Mouse (Mus musculus): ENCODE data around the gene Khnyn.

Gene Khnyn

DNA sequence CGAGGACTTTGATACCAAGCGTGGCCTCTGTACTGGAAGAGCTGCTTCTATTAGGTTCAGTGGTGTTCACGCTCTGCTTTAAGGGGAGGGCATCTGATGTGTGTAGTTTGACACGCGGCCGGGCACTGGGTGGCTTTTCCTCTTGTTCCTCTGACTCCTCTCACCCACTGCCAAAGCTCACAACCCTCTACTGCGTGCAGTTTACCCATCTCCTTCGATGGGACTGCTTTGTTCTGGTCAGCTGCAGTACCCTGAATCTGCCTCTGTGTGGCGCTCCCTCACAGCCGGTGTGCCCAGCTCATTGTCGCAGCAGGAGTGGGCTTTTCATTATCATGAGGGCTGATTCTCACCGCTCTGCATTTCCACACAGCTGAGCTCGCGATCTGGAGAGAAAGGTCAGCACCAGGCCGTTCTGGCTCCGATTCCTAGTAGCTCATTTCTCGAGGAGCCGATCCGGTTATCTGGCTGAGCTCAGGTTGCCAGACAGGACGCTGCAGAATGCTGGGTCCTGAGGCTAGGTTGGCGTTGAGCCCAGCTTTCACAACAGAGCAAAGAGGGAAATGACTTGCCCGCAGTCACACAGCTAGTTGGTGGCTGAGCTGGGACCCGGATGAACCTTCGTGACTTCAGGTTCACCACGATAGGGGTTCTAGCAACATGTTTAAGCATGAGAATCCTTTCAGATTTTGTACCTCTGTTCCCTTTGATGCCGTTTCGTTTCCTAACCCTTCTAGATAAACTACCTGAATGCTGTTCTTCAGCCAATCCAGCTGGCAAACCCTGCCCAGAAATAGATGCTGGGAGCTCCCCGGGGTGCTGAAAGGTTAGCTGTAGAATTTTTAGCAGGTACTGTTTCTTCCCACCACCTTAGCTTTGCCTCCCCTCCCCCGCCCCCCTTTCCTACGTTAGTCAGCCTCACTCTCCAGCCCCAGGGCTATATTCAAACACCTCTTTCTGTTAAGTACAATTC, 10.7 kb upstream of the Khnyn start:
- DNase-seq (ENCODE audit: low spot score), result peak; percentile 65

DNA sequence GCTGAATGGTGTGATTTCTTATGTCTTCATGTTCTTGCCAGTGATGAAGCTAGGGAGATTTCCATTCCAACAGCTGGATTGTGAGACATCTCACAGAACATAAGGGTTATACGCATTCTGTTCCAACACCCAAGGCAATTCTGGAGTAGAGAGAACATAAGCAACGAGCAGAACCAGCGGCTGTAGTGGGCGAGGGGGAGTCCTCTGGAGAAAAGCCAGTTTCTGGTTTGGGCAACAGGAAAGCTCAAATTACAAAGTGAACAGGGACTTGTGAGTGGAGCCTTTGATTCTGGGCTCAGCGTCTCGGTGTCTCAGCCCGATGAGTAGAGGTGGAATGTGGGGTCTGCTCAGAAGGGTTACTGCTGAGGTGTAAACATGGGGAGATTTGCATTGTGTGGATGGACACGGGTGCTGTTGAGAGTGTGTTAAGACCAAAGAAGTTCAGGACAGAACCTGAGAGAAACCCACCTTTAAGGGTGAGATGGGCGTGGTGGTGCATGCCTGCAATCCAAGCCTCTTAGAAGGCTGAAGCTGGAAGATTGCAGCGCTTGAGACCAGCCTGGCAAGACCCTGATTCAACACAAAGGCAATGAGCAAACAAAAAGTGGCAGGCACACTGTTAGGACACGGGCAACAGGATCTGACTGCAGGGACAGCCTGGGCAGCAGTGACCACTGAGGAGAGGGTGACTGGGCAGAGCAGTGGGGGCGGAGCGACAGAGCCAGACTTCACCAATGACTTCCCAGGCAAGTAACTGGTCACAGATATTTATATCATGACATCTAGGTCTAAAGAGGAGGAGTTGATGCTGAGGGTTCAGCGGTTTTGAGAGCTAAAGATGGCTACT, 7.1 kb upstream of the Khnyn start:
- DNase-seq (ENCODE audit: low spot score), result no peak

DNA sequence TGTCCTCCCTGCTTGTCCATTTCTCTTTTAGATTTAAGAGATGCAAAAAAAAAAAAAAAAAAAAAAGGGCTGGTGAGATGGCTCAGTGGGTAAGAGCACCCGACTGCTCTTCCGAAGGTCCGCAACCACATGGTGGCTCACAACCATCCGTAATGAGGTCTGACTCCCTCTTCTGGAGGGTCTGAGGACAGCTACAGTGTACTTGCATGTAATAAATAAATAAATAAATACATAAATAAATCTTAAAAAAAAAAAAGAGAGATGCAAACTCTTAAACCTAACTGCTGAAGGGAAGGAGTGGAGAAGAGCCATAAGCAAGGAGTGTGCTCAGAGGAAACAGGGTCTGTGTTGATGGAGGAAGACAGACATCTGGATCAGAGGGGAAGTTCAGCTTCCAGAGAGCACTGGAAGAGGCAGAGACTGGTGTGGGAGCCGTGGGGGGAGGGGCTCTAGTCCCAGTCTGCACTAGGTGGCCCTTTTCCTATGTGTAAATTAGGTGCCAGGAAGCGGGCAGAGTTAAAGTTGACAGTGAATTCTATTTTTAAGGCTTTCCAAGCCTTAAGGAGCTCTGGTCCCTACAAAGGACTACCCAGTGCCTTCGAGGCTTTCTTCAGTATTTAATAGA, 6.3 kb upstream of the Khnyn start:
- no peak for DNase-seq (ENCODE audit: low spot score)

DNA sequence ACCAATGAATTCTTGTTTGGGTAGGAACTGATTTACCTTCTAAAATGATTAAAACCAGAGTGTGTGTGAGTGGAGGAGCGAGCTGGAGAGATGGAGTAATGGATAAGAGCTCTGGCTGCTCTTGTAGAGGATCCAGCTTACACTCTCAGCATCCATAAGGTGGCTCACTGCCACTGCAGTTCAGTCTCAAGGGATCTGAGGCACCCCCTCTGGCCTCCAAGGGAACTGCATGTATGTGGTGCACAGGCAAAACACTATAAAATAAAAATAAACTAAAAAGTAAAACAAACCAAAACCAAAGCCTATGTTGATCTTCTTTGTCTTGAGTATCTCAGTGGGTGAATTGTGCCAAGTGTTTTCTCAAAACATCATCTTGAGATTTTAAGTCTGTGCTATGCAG, 5.1 kb upstream of the Khnyn start:
- DNase-seq (ENCODE audit: low spot score), result peak; percentile 69

DNA sequence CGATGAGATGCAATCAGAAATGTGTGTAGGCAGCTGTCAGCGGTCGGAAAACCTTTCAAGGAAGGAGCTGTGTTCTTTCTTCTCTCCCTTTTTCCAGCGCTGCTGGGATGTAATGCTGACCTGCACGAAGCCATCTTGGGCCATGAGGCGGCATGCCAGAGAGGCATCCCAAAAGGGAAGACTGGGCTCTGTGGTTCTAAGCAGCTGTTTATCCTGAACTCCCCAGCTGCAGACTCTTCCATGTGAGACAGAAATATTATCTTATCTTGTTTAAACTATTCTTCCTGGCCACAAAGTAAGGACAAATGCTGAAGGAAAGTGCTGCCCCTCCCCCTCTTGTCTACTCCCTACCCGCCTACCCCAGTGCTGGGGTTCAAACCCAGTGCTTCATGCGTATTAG, 3.8 kb upstream of the Khnyn start:
- no peak for DNase-seq (ENCODE audit: low spot score)

DNA sequence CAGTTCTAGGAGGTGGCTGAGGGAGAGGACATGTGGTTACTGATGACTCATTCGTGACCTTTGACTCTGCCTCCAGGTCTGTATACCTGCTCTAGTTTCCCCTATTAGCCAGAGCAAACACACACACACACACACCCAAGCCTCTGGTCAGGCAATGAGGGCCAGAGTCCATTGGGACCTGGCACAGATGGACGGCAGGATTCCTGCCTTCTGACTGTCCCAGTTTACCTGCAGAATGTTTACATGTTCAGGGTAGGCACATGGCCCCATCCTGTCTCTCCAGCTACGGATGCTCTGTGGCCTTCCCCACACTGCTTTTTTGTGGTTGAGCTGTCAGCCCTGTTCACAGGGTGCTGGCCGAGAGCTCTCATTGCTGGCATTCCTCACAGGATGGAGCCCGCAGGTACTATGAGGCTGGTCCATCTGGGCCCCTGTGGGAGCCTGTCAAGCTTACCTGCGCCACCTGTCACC, 2.5 kb upstream of the Khnyn start:
- no peak for DNase-seq (ENCODE audit: low spot score)

DNA sequence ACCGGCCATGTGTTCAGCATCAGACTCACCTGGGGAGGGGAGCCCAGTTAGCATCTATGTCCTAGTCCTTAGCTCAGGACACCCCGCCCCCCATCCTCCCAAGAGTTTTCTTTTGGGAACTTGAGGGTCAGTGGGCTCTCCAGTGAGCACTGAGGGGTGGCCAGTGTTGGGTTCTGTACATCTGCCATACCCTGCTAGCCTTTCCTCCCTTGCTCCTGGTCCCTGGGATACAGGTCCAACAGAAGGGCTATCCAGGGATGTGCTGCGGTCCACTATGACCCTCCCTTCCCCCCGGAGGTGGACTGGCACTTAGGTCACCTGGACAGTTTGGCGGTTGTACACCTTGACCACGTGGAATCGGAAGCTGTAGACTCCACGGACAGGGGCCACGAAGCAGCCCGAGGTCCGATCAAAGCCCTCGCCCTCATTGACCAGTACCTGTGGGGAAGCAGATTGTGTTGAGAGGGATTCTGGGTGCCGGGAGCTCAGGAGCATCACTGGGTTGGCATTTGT, 1.5 kb upstream of the Khnyn start:
- DNase-seq (ENCODE audit: low spot score), result no peak

DNA sequence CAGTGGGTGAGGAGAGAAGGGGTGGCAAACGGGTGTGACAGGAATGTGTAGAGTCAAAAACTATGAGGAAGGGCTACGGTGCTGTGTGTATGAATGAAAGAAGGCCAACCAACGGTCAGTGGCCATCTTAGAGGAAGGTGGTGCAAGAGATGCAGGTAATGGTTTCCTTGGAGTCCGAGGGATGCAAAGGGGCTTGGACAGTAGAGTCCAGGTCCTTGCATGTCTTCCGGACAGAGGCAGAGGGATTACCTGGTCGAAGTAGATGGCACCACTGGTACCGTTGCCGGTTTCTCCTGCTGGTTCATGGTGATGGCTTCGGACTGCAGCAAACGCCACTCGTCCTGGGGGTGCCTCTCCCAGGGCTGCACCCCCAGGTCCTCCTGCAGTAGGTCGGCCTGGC, 1.1 kb upstream of the Khnyn start:
- DNase-seq (ENCODE audit: low spot score), result no peak

DNA sequence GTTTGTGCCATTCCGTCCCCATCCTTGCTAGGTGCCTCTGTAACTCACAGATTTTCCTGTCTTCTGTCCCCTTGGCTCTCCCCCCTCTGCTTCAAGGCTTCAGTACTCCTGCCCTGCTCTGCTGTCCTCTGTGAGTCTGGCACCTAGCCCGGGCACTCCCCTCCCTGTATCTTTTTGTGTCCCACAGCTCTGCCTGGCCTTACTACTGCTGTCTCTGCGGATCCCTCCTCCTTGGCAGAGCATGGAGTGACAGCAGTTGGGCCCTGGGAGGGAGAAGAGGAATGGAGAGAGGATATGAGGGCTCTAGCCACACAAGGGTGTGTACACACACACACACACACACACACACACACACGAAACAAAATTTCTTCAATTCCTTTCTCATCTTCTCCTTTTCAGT, 581 bp upstream of the Khnyn start, which contains the start of gene Cbln3:
Gene Cbln3 (minus strand): TSS at position 227 of the 400 bp plus-strand sequence.
- DNase-seq (ENCODE audit: low spot score), result no peak

DNA sequence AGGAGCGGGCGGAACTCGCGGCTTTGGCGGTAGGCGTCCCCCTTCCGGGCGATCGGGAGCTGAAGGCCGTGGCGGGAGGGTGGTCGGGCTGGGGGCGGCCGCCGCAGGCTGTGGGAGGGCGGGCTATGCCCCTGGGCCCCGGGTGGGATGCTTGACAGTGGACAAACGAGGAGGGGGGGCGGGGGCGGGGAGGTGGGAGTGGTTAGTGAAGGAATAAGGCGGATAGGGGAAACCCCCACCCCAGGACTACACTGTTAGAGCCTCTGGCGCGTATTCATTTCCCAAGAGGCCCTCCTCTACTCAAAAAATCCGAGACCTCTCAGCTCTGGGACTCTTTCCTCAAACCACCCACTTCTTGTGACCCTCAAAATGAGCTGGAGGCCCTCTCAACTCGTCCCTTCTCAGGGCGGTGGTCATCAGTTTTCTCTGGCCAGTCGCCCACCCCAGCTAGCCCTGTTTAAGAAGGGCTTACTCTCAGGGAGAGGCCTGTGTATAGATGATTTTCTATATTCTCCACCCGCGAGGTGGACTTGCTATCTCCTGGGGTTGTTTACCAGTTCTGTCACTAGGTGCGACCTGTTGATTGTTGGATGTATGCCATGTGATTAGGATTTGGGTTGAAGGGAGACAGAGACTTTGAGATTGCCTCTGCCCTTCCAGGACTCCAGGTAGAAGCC, 505 bp downstream of the Khnyn start:
- no peak for DNase-seq (ENCODE audit: low spot score)

DNA sequence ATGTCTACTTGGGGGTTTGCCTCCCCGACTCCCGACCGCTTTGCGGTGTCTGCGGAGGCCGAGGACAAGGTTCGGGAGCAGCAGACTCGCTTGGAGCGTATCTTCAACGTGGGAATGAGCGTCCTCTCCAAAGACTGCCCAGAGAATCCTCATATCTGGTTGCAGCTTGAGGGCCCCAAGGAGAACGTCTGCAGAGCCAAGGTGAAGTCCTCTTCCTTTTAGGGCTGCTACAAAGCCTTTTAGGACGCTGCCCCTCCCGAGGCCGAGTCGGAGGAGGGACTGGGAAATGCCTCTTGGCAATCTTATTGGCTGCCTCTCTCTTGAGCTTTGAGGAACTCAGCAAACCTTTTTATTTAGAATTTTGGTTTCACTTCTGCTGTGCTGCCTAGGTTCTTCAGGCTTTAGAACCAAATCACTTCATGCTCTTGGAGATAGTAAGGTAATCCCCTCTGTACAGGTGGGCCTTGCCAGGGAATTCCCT, 1.1 kb downstream of the Khnyn start:
- no peak for DNase-seq (ENCODE audit: low spot score)

DNA sequence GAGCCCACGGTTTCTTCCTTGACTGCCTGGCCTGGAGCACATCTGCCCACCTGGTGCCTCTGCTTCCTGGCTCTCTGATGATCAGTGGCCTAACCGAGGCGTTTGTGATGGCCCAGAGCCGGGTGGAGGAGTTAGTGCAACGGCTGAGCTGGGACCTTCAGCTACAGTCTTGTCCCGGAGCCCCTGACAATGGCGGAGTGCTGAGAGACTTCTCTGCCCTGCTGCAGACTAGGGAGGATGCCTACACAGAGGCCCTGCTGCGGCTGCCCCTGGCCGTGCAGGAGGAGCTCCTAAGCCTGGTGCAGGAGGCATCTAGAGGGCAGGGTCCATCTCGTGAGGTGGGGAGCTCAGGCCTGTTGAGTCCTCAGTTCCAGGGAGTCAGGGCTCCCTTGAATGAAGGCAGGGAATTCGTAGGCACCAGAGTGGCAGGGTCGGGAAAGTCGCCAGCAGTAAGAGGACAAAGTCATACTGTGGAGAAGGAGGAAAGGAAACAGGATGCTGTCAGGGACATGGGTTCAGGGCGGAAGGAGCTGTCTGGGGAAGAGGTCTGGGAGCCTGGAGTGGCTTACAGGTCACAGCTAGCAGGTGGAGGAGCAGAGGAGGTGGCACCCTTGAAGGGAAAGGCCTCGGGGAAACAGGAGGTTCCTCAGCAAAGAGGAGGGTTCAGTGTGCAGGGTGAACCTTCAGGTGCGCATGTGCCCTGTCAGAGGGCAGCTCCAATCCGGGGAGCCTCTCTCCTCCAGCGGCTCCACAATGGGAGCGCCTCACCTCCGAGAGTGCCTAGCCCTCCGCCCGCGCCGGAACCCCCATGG, 2.0 kb downstream of the Khnyn start:
- DNase-seq (ENCODE audit: low spot score), result no peak

DNA sequence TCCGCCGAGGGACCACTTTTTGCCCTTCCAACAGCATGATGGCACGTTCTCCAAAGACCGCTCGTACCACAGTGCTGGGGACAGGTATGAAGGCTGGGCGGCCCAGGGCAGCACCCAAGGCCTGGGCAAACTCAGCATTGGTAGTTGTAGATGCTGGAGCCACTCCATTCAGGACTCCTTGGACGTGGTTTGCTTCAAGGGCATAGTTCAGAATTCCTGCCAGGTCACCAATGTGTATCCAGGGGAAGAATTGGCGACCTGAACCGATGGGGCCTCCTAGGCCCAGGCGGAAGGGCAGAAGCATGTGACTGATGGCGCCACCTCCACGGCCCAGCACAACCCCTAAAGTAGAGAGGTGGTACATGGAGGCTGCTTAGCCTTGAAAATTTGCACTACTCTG, 12.9 kb downstream of the Khnyn start:
- no peak for DNase-seq (ENCODE audit: low spot score)

DNA sequence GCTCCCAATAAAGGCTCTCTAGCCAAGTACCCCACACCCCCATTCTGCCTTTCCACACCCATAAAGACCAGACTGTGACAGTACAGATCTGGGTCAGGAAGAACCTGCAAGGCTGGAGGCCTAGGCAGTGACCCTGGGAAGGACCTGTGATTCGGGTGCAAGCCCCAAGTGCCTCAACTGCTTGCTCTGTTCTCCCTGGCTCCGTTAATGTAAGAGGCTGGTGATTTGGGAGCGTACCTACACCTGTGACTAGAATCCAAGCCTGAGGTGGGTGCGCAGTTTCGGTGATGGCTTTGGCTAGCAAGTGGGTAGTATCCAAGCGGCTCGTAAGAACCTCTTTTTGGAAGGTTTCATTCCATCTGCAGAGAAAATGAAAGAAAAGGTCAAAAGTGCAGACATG, 14.2 kb downstream of the Khnyn start:
- no peak for DNase-seq (ENCODE audit: low spot score)

DNA sequence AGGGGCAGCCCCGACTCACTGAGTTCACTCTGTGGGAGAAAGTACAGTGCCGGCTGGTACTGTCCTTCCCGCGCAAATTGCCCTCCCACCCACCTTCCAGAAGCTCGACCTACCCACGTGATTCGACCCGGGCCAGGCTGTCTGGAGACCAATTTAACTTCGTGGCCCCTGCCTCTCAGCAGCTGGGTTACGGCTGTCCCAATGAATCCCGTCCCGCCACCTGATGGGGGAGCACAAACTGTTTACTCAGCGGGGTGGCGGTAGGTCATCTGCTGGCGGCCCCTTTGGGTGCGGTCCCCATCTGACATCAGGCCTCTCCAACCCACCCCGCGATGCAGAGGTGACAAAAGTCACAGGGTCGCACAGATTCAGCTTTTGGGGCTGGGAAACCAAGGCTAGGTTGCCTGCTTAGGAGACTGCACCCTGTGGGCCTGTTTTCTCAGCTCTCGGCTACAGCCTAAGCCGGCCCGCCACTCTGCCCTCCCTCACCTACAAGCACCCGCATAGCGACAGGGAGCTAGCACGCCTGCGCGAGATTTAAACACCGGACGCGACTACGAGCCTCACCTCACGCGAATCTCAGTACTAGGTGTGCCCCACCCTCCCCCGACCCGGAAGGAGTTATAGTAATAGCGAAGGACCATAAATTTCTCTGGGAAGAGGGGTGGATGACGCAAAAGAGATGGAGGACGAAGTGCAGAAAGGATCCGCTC, 15.1 kb downstream of the Khnyn start, which contains the start of gene Sdr39u1:
Gene Sdr39u1 (minus strand): TSS at position 593 of the 713 bp plus-strand sequence.
- DNase-seq (ENCODE audit: low spot score), result peak; percentile 74

DNA sequence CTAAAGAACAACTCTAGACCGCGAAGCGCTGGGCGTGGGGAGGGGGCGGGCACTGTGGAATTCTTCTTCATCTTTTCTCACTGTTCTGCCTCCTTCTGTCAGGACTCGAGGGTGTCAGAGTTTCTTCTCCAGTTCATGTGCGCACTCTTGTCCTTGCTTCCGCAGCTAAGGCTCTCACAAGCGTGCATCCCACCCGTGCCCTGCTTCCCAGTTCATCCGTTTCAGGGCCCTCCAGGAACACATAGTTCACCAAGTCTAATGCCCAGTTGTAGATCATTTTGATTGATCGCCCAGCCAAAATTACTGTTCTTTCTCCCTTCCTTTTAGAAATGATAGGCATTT, 15.6 kb downstream of the Khnyn start:
- DNase-seq (ENCODE audit: low spot score), result no peak

DNA sequence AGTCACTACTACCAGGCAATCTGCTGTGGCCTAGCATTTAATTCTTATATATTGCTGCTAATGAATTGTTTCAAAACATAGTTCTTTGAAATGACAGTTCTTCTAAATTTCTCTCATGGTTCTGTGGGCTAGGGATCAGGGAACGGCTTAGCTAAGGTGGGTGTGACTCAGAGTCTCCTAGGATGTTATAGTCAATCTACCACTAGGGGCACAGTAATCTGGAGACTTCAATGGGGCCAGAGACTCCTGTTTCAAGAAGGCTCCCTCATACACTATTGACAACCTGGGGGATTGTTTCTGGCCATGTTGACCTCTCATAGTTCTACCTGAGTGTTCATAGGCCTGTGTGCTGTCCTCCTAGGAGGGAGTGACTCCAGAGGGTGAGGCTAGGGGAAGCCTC, 20.8 kb downstream of the Khnyn start:
- DNase-seq (ENCODE audit: low spot score), result no peak

DNA sequence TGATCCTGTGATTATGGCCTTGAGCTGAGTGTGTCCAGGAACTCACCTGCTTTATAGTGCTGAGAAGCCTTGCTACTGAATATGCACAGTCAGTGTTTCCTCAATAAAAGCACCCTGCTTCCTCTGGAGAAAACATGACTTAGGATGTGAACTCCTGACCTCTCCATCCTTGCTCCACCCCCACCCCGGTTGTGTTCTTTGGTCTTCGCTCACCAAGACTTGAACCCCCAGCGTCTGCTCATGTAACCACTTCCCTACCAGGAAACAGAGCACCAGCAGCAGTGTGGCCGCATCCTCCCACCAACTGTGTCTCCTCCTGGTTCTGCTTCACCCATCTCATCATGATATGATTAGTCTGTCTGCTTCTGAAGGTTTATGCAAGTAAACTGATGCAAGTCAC, 28.7 kb downstream of the Khnyn start:
- DNase-seq (ENCODE audit: low spot score), result no peak

DNA sequence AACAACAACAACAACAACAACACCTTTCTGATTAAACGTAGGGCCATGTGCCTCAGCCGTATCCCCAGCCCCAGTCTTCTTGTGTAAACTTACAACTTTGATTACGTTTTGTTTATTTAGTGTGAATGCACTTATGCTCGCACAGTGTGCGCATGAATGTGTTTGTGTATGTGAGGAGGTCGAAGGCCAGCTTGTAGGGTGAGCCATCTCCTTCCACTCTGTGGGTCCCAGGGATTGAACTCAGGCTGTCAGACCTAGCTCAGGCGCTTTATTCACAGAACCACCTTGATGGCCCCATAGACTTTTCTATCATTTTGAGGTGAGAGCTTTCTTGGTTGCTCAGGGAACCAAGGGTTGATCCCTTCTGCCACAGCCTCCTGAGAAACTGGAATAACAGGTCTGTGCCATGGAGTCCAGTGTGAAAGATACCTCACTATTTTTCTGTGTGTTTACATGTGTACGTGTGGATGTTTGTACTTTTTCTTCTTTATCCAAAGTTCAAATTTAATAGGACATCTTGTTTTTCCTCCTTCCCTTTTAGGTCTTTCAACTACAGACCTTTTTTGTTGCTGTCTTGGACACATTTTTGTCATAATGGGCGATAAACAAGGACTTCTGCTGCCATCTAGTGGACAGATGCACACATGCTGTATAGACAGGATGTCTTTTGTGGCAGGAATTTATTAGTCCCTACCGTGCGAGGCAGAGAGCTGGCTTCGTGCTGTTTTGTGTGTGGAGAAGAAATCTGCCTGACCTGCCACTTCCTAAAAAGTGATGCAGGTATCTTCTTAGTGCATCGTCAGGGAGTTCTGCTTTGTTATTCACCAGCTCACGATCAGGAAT, 33.7 kb downstream of the Khnyn start:
- DNase-seq (ENCODE audit: low spot score), result peak; percentile 58

All from urinary bladder, postnatal 25 days (tissue).